Mouse (Mus musculus) lung, adult 2 months (tissue): ENCODE results near the gene Glrx. TPM values are rescaled to one million over a fixed set of nuclear protein-coding genes. Genes with fewer than 3 reads are reported as not detected.

ENCODE experiments used
- DNase-seq: peaks from one replicate; pipeline ENCODE4 v3.0.0; 2022
- H3K4me1 ChIP-seq: fragments of 200-500 bp; 2 replicates; pipeline ENCODE4 v1.6.1; 2011; ENCODE audit warnings: low read length; ENCODE audit not compliant: control insufficient read depth, insufficient read depth
- H3K4me3 ChIP-seq: fragments of 200-500 bp; replicated peaks from 2 replicates; pipeline ENCODE3; 2011; ENCODE audit warnings: low read depth, mild to moderate bottlenecking, control low read depth, low read length; ENCODE audit errors: extremely low read depth
- CTCF ChIP-seq: fragments of 200-500 bp; IDR thresholded peaks from 2 replicates; pipeline ENCODE4 v1.5.1; 2011; ENCODE audit warnings: mild to moderate bottlenecking, low read length, control low read depth; ENCODE audit not compliant: insufficient read depth
- POLR2A ChIP-seq: fragments of 200-500 bp; IDR thresholded peaks from 2 replicates; pipeline ENCODE4 v1.6.1; 2011; ENCODE audit warnings: low read depth, mild to moderate bottlenecking, control low read depth, low read length, borderline replicate concordance; ENCODE audit errors: extremely low read depth
- WGBS: fragments of 180-500 bp; shearing (Covaris S2); methylation state at CpG from one replicate; pipeline ENCODE4 v1.1.7; 2018; 5-methylcytosine and 5-hydroxymethylcytosine counted together
- polyA plus RNA-seq: library from polyadenylated mRNA; depleted of rRNA; stranded (reverse); fragments of >200 nt; gene quantifications from 2 replicates; pipeline ENCODE4 v1.2.3, GENCODE M21; 2012; rRNA removed

Glrx gene
- 23.3 and 65.9 TPM in 2 replicates for polyA plus RNA-seq

- peaks cover 9% of the 10 kb centered on the region; the same call in 1 of the 2 replicates for H3K4me1 ChIP-seq
- TF ChIP-seq CTCF (no peak), POLR2A (peak; percentile 75; the same call in 1 of the 2 replicates)
- WGBS: 2% methylated on average over 12 of the region's 12 CpGs
Observed at GRCm38 (mm10) chr13:75839719-75840481, at the start of gene Glrx. Gene Glrx, plus strand, starts transcription at chr13:75839868.

GRCm38 (mm10) chr13:75790550-75791205, 49.0 kb upstream of the Glrx start:
- TF ChIP-seq POLR2A: no peak
- no peak for TF ChIP-seq CTCF
- DNase-seq: no peak
- 30% methylated on average over 1 of the region's 1 CpGs for WGBS
- peaks cover 6% of the 10 kb centered on the region for H3K4me1 ChIP-seq
- H3K4me3 ChIP-seq: no peak overlapping the region

More at GRCm38 (mm10) chr13:75839719-75840481, at the start of gene Glrx:
- peak within 1 kb of the TSS; percentile 84 for H3K4me3 ChIP-seq
- peak; percentile 75 for DNase-seq

GRCm38 (mm10) chr13:75793863-75794629, 45.6 kb upstream of the Glrx start:
- H3K4me1 ChIP-seq: peaks cover 6% of the 10 kb centered on the region
- no peak overlapping the region for H3K4me3 ChIP-seq
- DNase-seq: no peak
- WGBS: 75% methylated on average over 6 of the region's 6 CpGs
- no peak for TF ChIP-seq CTCF
- TF ChIP-seq POLR2A: no peak

GRCm38 (mm10) chr13:75797369-75798141, 42.1 kb upstream of the Glrx start:
- Histone ChIP-seq H3K4me3 (peak overlapping the region; percentile 65), H3K4me1 (peaks cover 4% of the 10 kb centered on the region; the same call in 1 of the 2 replicates)
- peak; percentile 91 for DNase-seq
- TF ChIP-seq POLR2A: no peak
- peak; percentile 99 for TF ChIP-seq CTCF
- WGBS: 10% methylated on average over 18 of the region's 18 CpGs

- DNase-seq: no peak
- 37% methylated on average over 7 of the region's 7 CpGs for WGBS
- no peak for TF ChIP-seq POLR2A
- peak; percentile 22; the same call in 1 of the 2 replicates for TF ChIP-seq CTCF
- Histone ChIP-seq H3K4me1 (peaks cover 4% of the 10 kb centered on the region; the same call in 1 of the 2 replicates), H3K4me3 (no peak overlapping the region)
Observed at GRCm38 (mm10) chr13:75798413-75799302, 41.0 kb upstream of the Glrx start.

- TF ChIP-seq POLR2A: no peak
- no peak for TF ChIP-seq CTCF
- 0 out of 2 replicates have a peak, but pooled peaks cover 2% of the 10 kb centered on the region for H3K4me1 ChIP-seq
- DNase-seq: no peak
- WGBS: 82% methylated on average over 3 of the region's 3 CpGs
- H3K4me3 ChIP-seq: no peak overlapping the region
Observed at GRCm38 (mm10) chr13:75799421-75799820, 40.2 kb upstream of the Glrx start.

GRCm38 (mm10) chr13:75807969-75808368, 31.7 kb upstream of the Glrx start:
- no peak for TF ChIP-seq CTCF
- no peak for TF ChIP-seq POLR2A
- 77% methylated on average over 1 of the region's 1 CpGs for WGBS
- Histone ChIP-seq H3K4me1 (no peaks in the 10 kb centered on the region), H3K4me3 (no peak overlapping the region)
- no peak for DNase-seq

GRCm38 (mm10) chr13:75809957-75810356, 29.7 kb upstream of the Glrx start:
- WGBS: 78% methylated on average over 1 of the region's 1 CpGs
- no peaks in the 10 kb centered on the region for H3K4me1 ChIP-seq
- no peak overlapping the region for H3K4me3 ChIP-seq
- no peak for DNase-seq
- TF ChIP-seq CTCF (no peak), POLR2A (no peak)
